In the genomic region with DNA sequence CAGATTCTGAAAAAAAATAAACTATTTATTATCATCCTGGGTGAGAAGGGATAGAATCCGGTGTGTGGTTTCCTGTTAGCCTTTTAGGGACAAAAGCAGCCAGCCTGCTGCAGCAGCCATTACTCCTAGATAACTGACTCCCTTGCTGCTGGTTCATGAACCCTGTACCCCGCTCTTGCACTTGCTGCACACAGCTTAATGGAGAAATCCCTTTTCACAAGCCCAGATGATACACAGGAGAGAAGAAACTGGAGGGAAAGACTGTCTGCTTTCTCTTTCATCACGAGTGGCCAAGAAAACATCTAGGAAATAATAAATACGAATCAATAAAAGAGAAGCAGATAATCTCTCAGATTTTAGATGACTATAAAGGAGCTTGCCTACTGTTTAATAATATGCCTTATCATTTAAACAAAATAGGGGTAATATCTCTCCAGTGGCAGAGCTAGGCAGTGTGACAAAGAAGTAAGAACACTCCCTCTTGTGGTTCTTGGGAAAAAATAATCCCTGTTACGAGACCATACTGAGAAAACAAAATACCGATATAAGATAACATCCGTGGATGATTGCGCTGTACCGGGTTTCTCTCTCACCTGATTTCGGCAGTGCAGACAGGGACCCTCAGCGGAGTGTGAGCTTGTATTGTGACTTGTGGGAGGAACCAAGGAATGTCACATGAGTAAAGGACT, we compare ENCODE assay signal across 9 mouse cellular contexts.
DNase-seq lines count a peak whose midpoint lies in the region; ATAC-seq and TF ChIP-seq lines count a peak whose summit lies in the region.
"Had no signal": no experiment of that assay in that cellular context is flagged by ENCODE, and none has a peak within 500 bp of the region (broad histone marks: within the 10 kb centered on the region; RNA-seq: fewer than 3 reads in every experiment).

No protein-coding gene starts in this region.

- no peak overlapping the region for H3K9ac ChIP-seq in heart, embryonic 12.5 days
- H3K9ac ChIP-seq in stomach, embryonic 16.5 days (ENCODE audit: low read length), result no peak overlapping the region
- H3K9ac ChIP-seq: neural tube, embryonic 12.5 days had no signal

- no peak for DNase-seq in heart, adult 9 months (ENCODE audit: low spot score in 2 of 2)
- no peak for DNase-seq in spleen, adult 2 months (ENCODE audit: low read depth in 1 of 2, low spot score in 2 of 2)
- no peak for DNase-seq in spleen, adult 12 weeks (ENCODE audit: low spot score)
- peak; percentile 18 for DNase-seq in induced T-regulatory cell, adult 2 months (ENCODE audit: low read depth)
- no peak for DNase-seq in thymus, postnatal 14 days
- no peak for DNase-seq in gastrocnemius, postnatal 4 days (ENCODE audit: low spot score in 2 of 2)

- no peaks in the 10 kb centered on the region for H3K9me3 ChIP-seq in heart, embryonic 12.5 days (replicated peaks)
- H3K9me3 ChIP-seq in stomach, embryonic 16.5 days (replicated peaks; ENCODE audit: control insufficient read depth, low read length), result no peaks in the 10 kb centered on the region
- H3K9me3 ChIP-seq: neural tube, embryonic 12.5 days had no signal

- H3K27ac ChIP-seq in heart, embryonic 12.5 days (ENCODE audit: poor library complexity, severe bottlenecking), result no peak overlapping the region
- H3K27ac ChIP-seq in spleen, adult 2 months (ENCODE audit: insufficient read depth, low read length), result no peak overlapping the region
- H3K27ac ChIP-seq in stomach, embryonic 16.5 days (ENCODE audit: low read length), result no peak overlapping the region
- H3K27ac ChIP-seq: neural tube, embryonic 12.5 days had no signal

- WGBS in heart, embryonic 12.5 days, result 39% methylated on average over 11 of the region's 11 CpGs
- 20% methylated on average over 11 of the region's 11 CpGs for WGBS in spleen, adult 2 months
- 47% methylated on average over 11 of the region's 11 CpGs for WGBS in stomach, embryonic 16.5 days

- H3K4me3 ChIP-seq in heart, embryonic 12.5 days, result peak overlapping the region; percentile 42
- H3K4me3 ChIP-seq in spleen, adult 2 months (ENCODE audit: extremely low read depth, insufficient read depth, insufficient read length), result peak overlapping the region; percentile 29; the same call in 1 of the 2 replicates
- peak overlapping the region; percentile 17 for H3K4me3 ChIP-seq in stomach, embryonic 16.5 days (replicated peaks; ENCODE audit: low read length)
- H3K4me3 ChIP-seq: neural tube, embryonic 12.5 days had no signal

- no peak for ATAC-seq in heart, embryonic 12.5 days (ENCODE audit: insufficient number of reproducible peaks, low FRiP score)
- ATAC-seq in stomach, embryonic 16.5 days (ENCODE audit: insufficient read depth, low FRiP score), result no peak

- no peaks in the 10 kb centered on the region for H3K4me1 ChIP-seq in heart, embryonic 12.5 days (replicated peaks)
- H3K4me1 ChIP-seq in spleen, adult 2 months (ENCODE audit: control insufficient read depth, insufficient read depth, insufficient read length), result no peaks in the 10 kb centered on the region
- H3K4me1 ChIP-seq in stomach, embryonic 16.5 days (ENCODE audit: control insufficient read depth, insufficient read depth, low read length), result no peaks in the 10 kb centered on the region
- H3K4me1 ChIP-seq: neural tube, embryonic 12.5 days had no signal

- no peak for TF ChIP-seq POLR2A in spleen, adult 2 months (IDR thresholded peaks at IDR 0.05; ENCODE audit: low read depth, low read length)

- no peaks in the 10 kb centered on the region for H3K36me3 ChIP-seq in heart, embryonic 12.5 days
- no peaks in the 10 kb centered on the region for H3K36me3 ChIP-seq in spleen, adult 2 months (ENCODE audit: control insufficient read depth, insufficient read depth, low read length)
- no peaks in the 10 kb centered on the region for H3K36me3 ChIP-seq in stomach, embryonic 16.5 days (ENCODE audit: control insufficient read depth, insufficient read depth, low read length)
- H3K36me3 ChIP-seq: neural tube, embryonic 12.5 days had no signal

- no peak for TF ChIP-seq CTCF in spleen, adult 2 months (IDR thresholded peaks at IDR 0.05; ENCODE audit: extremely low read depth, insufficient read depth, insufficient read length, insufficient replicate concordance)

- H3K4me2 ChIP-seq in heart, embryonic 12.5 days, result peak overlapping the region; percentile 57
- H3K4me2 ChIP-seq in stomach, embryonic 16.5 days (ENCODE audit: low read depth, low read length), result peak overlapping the region; percentile 34
- H3K4me2 ChIP-seq: neural tube, embryonic 12.5 days had no signal

- H3K27me3 ChIP-seq in heart, embryonic 12.5 days (replicated peaks), result no peaks in the 10 kb centered on the region
- H3K27me3 ChIP-seq in spleen, adult 2 months (ENCODE audit: control insufficient read depth, insufficient read depth, low read length), result no peaks in the 10 kb centered on the region
- H3K27me3 ChIP-seq in stomach, embryonic 16.5 days (ENCODE audit: control insufficient read depth, insufficient read depth, low read length), result no peaks in the 10 kb centered on the region
- H3K27me3 ChIP-seq: neural tube, embryonic 12.5 days had no signal
